Mouse (Mus musculus) left cerebral cortex, adult 9 months (tissue): ENCODE data around the gene Slc9a1.

Experiments used
- DNase-seq, 2 experiments: peaks; one replicate each; pipeline ENCODE4 v3.0.0; 2022; ENCODE audit warnings: low spot score in 2 of 2

Slc9a1 gene

GRCm38 (mm10) chr4:133369553-133370297 lies at the start of gene Slc9a1:
Gene Slc9a1 (plus strand): TSS chr4:133369706.
- DNase-seq = peak; percentile 80 to 92

GRCm38 (mm10) chr4:133328129-133328528 lies 41.4 kb upstream of the Slc9a1 start:
- no peak for DNase-seq

- no peak for DNase-seq
Observed at GRCm38 (mm10) chr4:133330296-133330695, 39.2 kb upstream of the Slc9a1 start.

- DNase-seq = no peak
Observed at GRCm38 (mm10) chr4:133333306-133333705, 36.2 kb upstream of the Slc9a1 start.

- no peak for DNase-seq
Observed at GRCm38 (mm10) chr4:133337833-133338520, 31.5 kb upstream of the Slc9a1 start.

GRCm38 (mm10) chr4:133338521-133339095 lies 30.9 kb upstream of the Slc9a1 start:
- no peak for DNase-seq

- DNase-seq = peak; percentile 96 to 99
Observed at GRCm38 (mm10) chr4:133339148-133339749, 30.3 kb upstream of the Slc9a1 start.

GRCm38 (mm10) chr4:133340217-133340616 lies 29.3 kb upstream of the Slc9a1 start:
- DNase-seq = no peak

- DNase-seq = peak in 1 of 2 experiments; percentile 12
Observed at GRCm38 (mm10) chr4:133344112-133344511, 25.4 kb upstream of the Slc9a1 start.

- no peak for DNase-seq
Observed at GRCm38 (mm10) chr4:133345702-133346101, 23.8 kb upstream of the Slc9a1 start.

- no peak for DNase-seq
Observed at GRCm38 (mm10) chr4:133346577-133346976, 22.9 kb upstream of the Slc9a1 start.

- no peak for DNase-seq
Observed at GRCm38 (mm10) chr4:133347624-133348023, 21.9 kb upstream of the Slc9a1 start.

GRCm38 (mm10) chr4:133348051-133348775 lies 21.3 kb upstream of the Slc9a1 start:
- DNase-seq = no peak

GRCm38 (mm10) chr4:133352797-133353196 lies 16.7 kb upstream of the Slc9a1 start:
- no peak for DNase-seq

GRCm38 (mm10) chr4:133353367-133354365 lies 15.8 kb upstream of the Slc9a1 start, which contains the start of gene Wdtc1:
Gene Wdtc1 (minus strand): TSS chr4:133353481.
- DNase-seq = no peak

- DNase-seq = no peak
Observed at GRCm38 (mm10) chr4:133354641-133355040, 14.9 kb upstream of the Slc9a1 start.

GRCm38 (mm10) chr4:133370298-133371274 lies 1.1 kb downstream of the Slc9a1 start:
- DNase-seq = no peak

- no peak for DNase-seq
Observed at GRCm38 (mm10) chr4:133371621-133372277, 2.2 kb downstream of the Slc9a1 start.

GRCm38 (mm10) chr4:133372278-133372665 lies 2.8 kb downstream of the Slc9a1 start:
- DNase-seq = no peak
